Mouse (Mus musculus) stomach, postnatal 0 days (tissue): ENCODE results near the gene Pate4.

Experiments
- CTCF ChIP-seq: IDR thresholded peaks from 2 replicates; pipeline ENCODE4 v1.5.1; 2016; ENCODE audit warnings: antibody characterized with exemption, low read depth, mild to moderate bottlenecking, moderate library complexity
- EP300 ChIP-seq: optimal IDR thresholded peaks from 2 replicates; pipeline ENCODE3; 2016; ENCODE audit warnings: antibody characterized with exemption

- no peak for TF ChIP-seq EP300
- TF ChIP-seq CTCF = no peak
Measured at GRCm38 (mm10) chr9:35558257-35559008, 53.3 kb downstream of the Pate4 start, which contains the start of the genes Ddx25 and Pus3.
